Mouse (Mus musculus): ENCODE data around the gene Nudt9. TPM values are rescaled to one million over a fixed set of nuclear protein-coding genes. Genes with fewer than 3 reads are reported as not detected.
"Not testable (repeated sequence)": the region's sequence is repeated elsewhere in the genome, so short reads cannot be mapped to it uniquely, and the experiment has no call there.

Gene Nudt9
- polyA plus RNA-seq, 1 experiment from 2014 or later = 54.8 TPM

GRCm38 (mm10) chr5:104009421-104009820 is 36.7 kb upstream of the Nudt9 start:
- Histone ChIP-seq H3K27ac (ENCODE audit: low read length) (no peak overlapping the region), H3K4me1 (ENCODE audit: control insufficient read depth, insufficient read depth, low read length) (no peaks in the 10 kb centered on the region), H3K27me3 (ENCODE audit: control insufficient read depth, insufficient read depth, low read length) (no peaks in the 10 kb centered on the region), H3K4me3 (ENCODE audit: low read depth, low read length) (no peak overlapping the region), H3K9me3 (ENCODE audit: control insufficient read depth, low read depth, low read length) (no peaks in the 10 kb centered on the region), H3K36me3 (ENCODE audit: control insufficient read depth, insufficient read depth, low read length) (peaks cover 4% of the 10 kb centered on the region; the same call in 1 of the 2 replicates), H3K4me2 (replicated peaks; ENCODE audit: low read depth, low read length) (no peak overlapping the region), H3K9ac (replicated peaks; ENCODE audit: low read depth, low read length) (no peak overlapping the region)
- WGBS = 95% methylated on average over 3 of the region's 3 CpGs
- ATAC-seq (ENCODE audit: insufficient number of reproducible peaks, insufficient read depth, low FRiP score, low read depth) = no peak

DNA sequence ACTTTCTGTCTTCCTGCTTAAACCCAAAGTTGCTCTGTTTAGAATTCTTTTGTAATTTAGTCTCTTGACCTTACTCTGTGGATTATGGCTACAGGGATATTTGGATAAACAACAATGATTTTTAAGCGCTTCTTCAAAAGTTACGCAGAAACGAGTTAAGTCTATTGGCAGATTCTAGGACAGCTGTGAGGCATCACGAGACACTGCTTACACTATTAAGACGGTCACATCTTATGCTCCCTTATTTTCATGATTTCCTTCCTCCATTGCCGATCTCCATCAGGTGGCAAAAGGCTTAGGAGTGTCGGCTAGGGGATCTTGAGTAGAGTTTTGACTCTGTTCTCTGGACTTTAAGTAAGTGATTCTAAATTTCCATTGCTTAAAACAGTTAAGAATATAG is 35.8 kb upstream of the Nudt9 start:
- Histone ChIP-seq H3K4me3 (ENCODE audit: low read depth, low read length) (no peak overlapping the region), H3K27ac (ENCODE audit: low read length) (no peak overlapping the region), H3K4me1 (ENCODE audit: control insufficient read depth, insufficient read depth, low read length) (no peaks in the 10 kb centered on the region), H3K9me3 (ENCODE audit: control insufficient read depth, low read depth, low read length) (no peaks in the 10 kb centered on the region), H3K36me3 (ENCODE audit: control insufficient read depth, insufficient read depth, low read length) (peaks cover 4% of the 10 kb centered on the region; the same call in 1 of the 2 replicates), H3K4me2 (replicated peaks; ENCODE audit: low read depth, low read length) (no peak overlapping the region), H3K9ac (replicated peaks; ENCODE audit: low read depth, low read length) (no peak overlapping the region), H3K27me3 (ENCODE audit: control insufficient read depth, insufficient read depth, low read length) (no peaks in the 10 kb centered on the region)
- WGBS = 54% methylated on average over 7 of the region's 7 CpGs
- no peak for ATAC-seq (ENCODE audit: insufficient number of reproducible peaks, insufficient read depth, low FRiP score, low read depth)

- no peak overlapping the region for H3K27ac ChIP-seq (ENCODE audit: low read length)
- no peaks in the 10 kb centered on the region for H3K4me1 ChIP-seq (ENCODE audit: control insufficient read depth, insufficient read depth, low read length)
- H3K9me3 ChIP-seq (ENCODE audit: control insufficient read depth, low read depth, low read length) = no peaks in the 10 kb centered on the region
- H3K4me2 ChIP-seq (replicated peaks; ENCODE audit: low read depth, low read length) = no peak overlapping the region
- peaks cover 4% of the 10 kb centered on the region; the same call in 1 of the 2 replicates for H3K36me3 ChIP-seq (ENCODE audit: control insufficient read depth, insufficient read depth, low read length)
- H3K27me3 ChIP-seq (ENCODE audit: control insufficient read depth, insufficient read depth, low read length) = no peaks in the 10 kb centered on the region
- H3K9ac ChIP-seq (replicated peaks; ENCODE audit: low read depth, low read length) = no peak overlapping the region
- ATAC-seq (ENCODE audit: insufficient number of reproducible peaks, insufficient read depth, low FRiP score, low read depth) = no peak
- H3K4me3 ChIP-seq (ENCODE audit: low read depth, low read length) = no peak overlapping the region
Observed at GRCm38 (mm10) chr5:104011419-104011818, 34.7 kb upstream of the Nudt9 start.

DNA sequence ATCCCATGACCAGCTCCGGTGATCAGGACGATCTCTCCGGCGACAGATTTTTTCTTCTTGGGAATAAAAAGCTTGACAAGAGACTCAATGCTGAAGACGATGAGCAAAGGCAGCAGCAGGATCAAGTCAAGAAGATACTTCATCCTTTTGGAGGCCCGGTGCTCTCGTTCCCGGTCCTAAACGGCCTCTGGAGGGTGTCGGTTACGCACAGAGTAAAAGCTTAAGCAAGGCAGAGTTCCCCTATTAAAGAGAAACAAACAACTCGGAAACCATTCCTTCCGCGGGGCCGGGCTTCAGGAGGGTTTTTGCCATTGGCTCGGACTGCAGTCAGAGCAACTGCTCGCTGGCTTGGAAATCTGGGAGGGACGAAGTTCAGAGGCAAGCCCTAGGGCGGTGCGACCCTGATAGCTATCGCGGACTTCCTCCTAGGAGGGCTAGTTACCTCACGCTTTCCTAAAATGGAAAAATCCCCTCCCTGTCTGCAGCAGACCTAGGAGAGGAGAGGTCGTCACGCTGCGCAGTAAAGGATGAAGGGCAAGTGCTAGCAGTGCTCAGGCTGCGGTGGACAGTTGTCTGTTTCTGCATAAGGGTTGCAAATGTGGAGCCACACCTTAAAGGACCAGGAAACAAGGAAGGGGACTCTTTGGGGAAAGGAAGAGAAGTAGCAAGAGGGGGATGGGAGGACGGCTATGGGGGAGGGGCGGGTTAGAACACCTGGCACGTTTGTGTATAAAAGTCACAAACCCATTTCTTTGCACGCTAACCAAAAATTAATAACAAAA is 24.3 kb upstream of the Nudt9 start, which contains the start of gene Hsd17b11:
Gene Hsd17b11, minus strand, starts transcription at position 323 of the 782 bp plus-strand sequence.
- Histone ChIP-seq H3K4me3 (ENCODE audit: low read depth, low read length) (peak within 1 kb of the TSS; percentile 45), H3K9me3 (ENCODE audit: control insufficient read depth, low read depth, low read length) (no peaks in the 10 kb centered on the region), H3K4me2 (replicated peaks; ENCODE audit: low read depth, low read length) (peak within 1 kb of the TSS; percentile 78), H3K9ac (replicated peaks; ENCODE audit: low read depth, low read length) (peak within 1 kb of the TSS; percentile 52), H3K27me3 (ENCODE audit: control insufficient read depth, insufficient read depth, low read length) (no peaks in the 10 kb centered on the region), H3K4me1 (ENCODE audit: control insufficient read depth, insufficient read depth, low read length) (peaks cover 18% of the 10 kb centered on the region; the same call in 1 of the 2 replicates), H3K36me3 (ENCODE audit: control insufficient read depth, insufficient read depth, low read length) (peaks cover 9% of the 10 kb centered on the region), H3K27ac (ENCODE audit: low read length) (peak within 1 kb of the TSS; percentile 88)
- under 1% methylated on average over 31 of the region's 31 CpGs for WGBS
- ATAC-seq (ENCODE audit: insufficient number of reproducible peaks, insufficient read depth, low FRiP score, low read depth) = peak; percentile 94

DNA sequence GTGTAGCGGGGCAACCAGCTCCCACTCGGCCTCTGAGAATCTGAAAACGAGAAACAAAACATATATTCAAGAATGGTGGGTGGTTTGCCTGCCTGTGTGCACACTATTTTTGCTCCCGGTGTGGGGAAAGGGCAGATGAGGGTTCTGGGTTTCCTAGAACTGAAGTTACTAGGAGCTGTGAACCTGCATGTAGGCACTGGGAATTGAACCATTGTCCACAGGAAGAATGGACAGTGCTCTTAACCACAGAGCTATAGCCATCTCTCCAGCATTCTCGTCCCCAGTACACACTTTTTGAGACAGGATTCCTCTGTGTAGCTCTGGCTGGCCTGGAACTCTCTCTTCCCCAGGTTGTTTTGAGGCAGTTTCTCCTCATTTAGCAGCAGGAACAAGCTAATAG is 23.5 kb upstream of the Nudt9 start:
- Histone ChIP-seq H3K27me3 (ENCODE audit: control insufficient read depth, insufficient read depth, low read length) (no peaks in the 10 kb centered on the region), H3K36me3 (ENCODE audit: control insufficient read depth, insufficient read depth, low read length) (peaks cover 5% of the 10 kb centered on the region), H3K9ac (replicated peaks; ENCODE audit: low read depth, low read length) (no peak overlapping the region), H3K27ac (ENCODE audit: low read length) (peak overlapping the region; percentile 88; the same call in 1 of the 2 replicates), H3K4me3 (ENCODE audit: low read depth, low read length) (peak overlapping the region; percentile 45; the same call in 1 of the 2 replicates), H3K4me2 (replicated peaks; ENCODE audit: low read depth, low read length) (peak overlapping the region; percentile 78), H3K9me3 (ENCODE audit: control insufficient read depth, low read depth, low read length) (no peaks in the 10 kb centered on the region), H3K4me1 (ENCODE audit: control insufficient read depth, insufficient read depth, low read length) (peaks cover 18% of the 10 kb centered on the region; the same call in 1 of the 2 replicates)
- WGBS = 43% methylated on average over 5 of the region's 5 CpGs
- no peak for ATAC-seq (ENCODE audit: insufficient number of reproducible peaks, insufficient read depth, low FRiP score, low read depth)

- Histone ChIP-seq H3K36me3 (ENCODE audit: control insufficient read depth, insufficient read depth, low read length) (no peaks in the 10 kb centered on the region), H3K27ac (ENCODE audit: low read length) (no peak overlapping the region), H3K4me1 (ENCODE audit: control insufficient read depth, insufficient read depth, low read length) (peaks cover 18% of the 10 kb centered on the region; the same call in 1 of the 2 replicates), H3K9me3 (ENCODE audit: control insufficient read depth, low read depth, low read length) (no peaks in the 10 kb centered on the region), H3K4me3 (ENCODE audit: low read depth, low read length) (no peak overlapping the region), H3K9ac (replicated peaks; ENCODE audit: low read depth, low read length) (no peak overlapping the region), H3K4me2 (replicated peaks; ENCODE audit: low read depth, low read length) (no peak overlapping the region), H3K27me3 (ENCODE audit: control insufficient read depth, insufficient read depth, low read length) (no peaks in the 10 kb centered on the region)
- WGBS = 64% methylated on average over 8 of the region's 8 CpGs
- no peak for ATAC-seq (ENCODE audit: insufficient number of reproducible peaks, insufficient read depth, low FRiP score, low read depth)
Observed at GRCm38 (mm10) chr5:104023289-104024020, 22.7 kb upstream of the Nudt9 start.

GRCm38 (mm10) chr5:104024193-104024592 is 21.9 kb upstream of the Nudt9 start:
- ATAC-seq (ENCODE audit: insufficient number of reproducible peaks, insufficient read depth, low FRiP score, low read depth); H3K9ac ChIP-seq (replicated peaks; ENCODE audit: low read depth, low read length); H3K4me3 ChIP-seq (ENCODE audit: low read depth, low read length); H3K27me3 ChIP-seq (ENCODE audit: control insufficient read depth, insufficient read depth, low read length); H3K4me2 ChIP-seq (replicated peaks; ENCODE audit: low read depth, low read length); H3K9me3 ChIP-seq (ENCODE audit: control insufficient read depth, low read depth, low read length); H3K27ac ChIP-seq (ENCODE audit: low read length); H3K36me3 ChIP-seq (ENCODE audit: control insufficient read depth, insufficient read depth, low read length): not testable (repeated sequence)
- peaks cover 18% of the 10 kb centered on the region; the same call in 1 of the 2 replicates for H3K4me1 ChIP-seq (ENCODE audit: control insufficient read depth, insufficient read depth, low read length)
- WGBS = 78% methylated on average over 5 of the region's 5 CpGs

DNA sequence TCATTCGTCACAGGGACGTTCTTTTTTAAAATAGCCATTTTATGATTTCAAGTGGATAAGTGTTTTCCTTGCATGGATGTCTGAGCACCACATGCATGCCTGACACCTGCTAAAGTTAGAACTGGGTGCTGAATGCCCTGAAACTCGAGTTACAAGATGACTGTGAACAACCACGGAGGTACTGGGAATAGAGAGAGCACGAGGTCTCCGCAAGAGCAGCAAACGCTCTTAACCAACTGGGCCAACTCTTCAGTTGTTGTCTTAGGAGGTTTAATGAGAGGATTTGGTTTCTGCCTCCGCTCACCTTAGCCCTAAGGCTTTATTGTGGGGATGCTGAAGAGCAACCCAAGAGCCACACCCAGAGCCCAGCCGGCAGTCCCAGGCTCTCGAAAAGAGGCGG is 21.3 kb upstream of the Nudt9 start:
- Histone ChIP-seq H3K4me3 (ENCODE audit: low read depth, low read length) (no peak overlapping the region), H3K27me3 (ENCODE audit: control insufficient read depth, insufficient read depth, low read length) (no peaks in the 10 kb centered on the region), H3K9me3 (ENCODE audit: control insufficient read depth, low read depth, low read length) (no peaks in the 10 kb centered on the region), H3K9ac (replicated peaks; ENCODE audit: low read depth, low read length) (no peak overlapping the region), H3K4me2 (replicated peaks; ENCODE audit: low read depth, low read length) (no peak overlapping the region), H3K27ac (ENCODE audit: low read length) (no peak overlapping the region), H3K4me1 (ENCODE audit: control insufficient read depth, insufficient read depth, low read length) (peaks cover 12% of the 10 kb centered on the region; the same call in 1 of the 2 replicates), H3K36me3 (ENCODE audit: control insufficient read depth, insufficient read depth, low read length) (no peaks in the 10 kb centered on the region)
- 64% methylated on average over 11 of the region's 11 CpGs for WGBS
- no peak for ATAC-seq (ENCODE audit: insufficient number of reproducible peaks, insufficient read depth, low FRiP score, low read depth)

Measured in stomach, embryonic 14.5 days (tissue).